Mouse (Mus musculus) limb, embryonic 11.5 days (tissue): Measurements from ENCODE around the gene Ociad1. TPM values are rescaled to one million over a fixed set of nuclear protein-coding genes. Genes with fewer than 3 reads are reported as not detected.

ENCODE experiments used
- ATAC-seq: fragments of 200-750 bp; cut with Nextera tagmentation; 2 replicates; pipeline ENCODE4 v1.8.0; 2017; ENCODE audit warnings: low read depth; ENCODE audit not compliant: insufficient number of reproducible peaks, low FRiP score, low TSS enrichment
- DNase-seq: peaks from one replicate; pipeline ENCODE4 v3.0.0-alpha.2; 2015; ENCODE audit warnings: low spot score
- H3K27ac ChIP-seq: fragments of 300-500 bp; sonication (generic); replicated peaks from 2 replicates; pipeline ENCODE4 v1.5.1; 2014; ENCODE audit warnings: low read depth, mild to moderate bottlenecking, low read length
- H3K27me3 ChIP-seq: fragments of 300-500 bp; sonication (generic); 2 replicates; pipeline ENCODE4 v1.6.1; 2014; ENCODE audit warnings: mild to moderate bottlenecking, low read length, mixed read lengths; ENCODE audit not compliant: control insufficient read depth, insufficient read depth
- H3K36me3 ChIP-seq: fragments of 300-500 bp; sonication (generic); 2 replicates; pipeline ENCODE4 v1.6.1; 2014; ENCODE audit warnings: mild to moderate bottlenecking, low read length, moderate library complexity, mixed read lengths; ENCODE audit not compliant: control insufficient read depth, insufficient read depth
- H3K4me1 ChIP-seq: fragments of 300-500 bp; sonication (generic); 2 replicates; pipeline ENCODE4 v1.6.1; 2014; ENCODE audit warnings: low read length, mixed read lengths; ENCODE audit not compliant: control insufficient read depth, insufficient read depth
- H3K4me2 ChIP-seq: fragments of 300-500 bp; sonication (generic); 2 replicates; pipeline ENCODE4 v1.6.1; 2014; ENCODE audit warnings: low read depth, mild to moderate bottlenecking, moderate library complexity; ENCODE audit not compliant: severe bottlenecking
- H3K4me3 ChIP-seq: fragments of 300-500 bp; sonication (generic); 2 replicates; pipeline ENCODE4 v1.5.1; 2014; ENCODE audit warnings: low read depth, low read length
- H3K9ac ChIP-seq: fragments of 300-500 bp; sonication (generic); 2 replicates; pipeline ENCODE4 v1.6.1; 2014; ENCODE audit warnings: mild to moderate bottlenecking, low read length
- H3K9me3 ChIP-seq: fragments of 300-500 bp; sonication (generic); 2 replicates; pipeline ENCODE4 v1.6.1; 2016; ENCODE audit warnings: low read length; ENCODE audit not compliant: control insufficient read depth
- WGBS: fragments of 180-500 bp; shearing (Covaris S2); extraction: QIAGEN DNeasy Blood & Tissue Kit; methylation state at CpG from one replicate; pipeline ENCODE4 v1.1.7; 2014; 5-methylcytosine and 5-hydroxymethylcytosine counted together
- polyA plus RNA-seq: library from polyadenylated mRNA; unstranded; fragments of >200 nt; fragmentation: Nextera tagmentation; extraction: Ambion mirVana; gene quantifications from 2 replicates; pipeline ENCODE4 v1.2.1, GENCODE M21; 2014

Ociad1 gene
- polyA plus RNA-seq, 1 experiment from 2014 or later, result 144 TPM

DNA sequence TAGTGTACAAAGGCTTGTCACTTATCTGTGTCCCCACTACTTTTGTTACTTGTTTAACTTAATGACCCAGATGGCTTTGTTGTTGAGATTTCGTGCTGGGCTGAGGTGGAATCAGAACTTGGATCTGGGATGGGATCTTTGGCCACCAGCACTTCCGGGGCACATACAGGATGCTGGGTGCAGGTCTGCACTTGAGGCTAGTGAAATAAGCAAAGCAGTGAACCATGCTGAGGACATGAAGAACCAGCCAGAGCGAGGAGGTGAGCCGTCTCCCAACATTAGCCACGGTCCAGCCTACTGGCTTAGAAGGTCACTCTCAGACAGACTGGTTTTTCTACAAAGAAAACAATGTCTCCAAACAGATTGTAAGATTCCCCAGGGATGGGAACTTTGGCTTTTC is 56.9 kb downstream of the Ociad1 start:
- ATAC-seq, result no peak
- Histone ChIP-seq H3K4me1 (no peaks in the 10 kb centered on the region), H3K36me3 (no peaks in the 10 kb centered on the region), H3K9ac (no peak overlapping the region), H3K27me3 (no peaks in the 10 kb centered on the region), H3K9me3 (no peaks in the 10 kb centered on the region), H3K27ac (no peak overlapping the region), H3K4me2 (no peak overlapping the region), H3K4me3 (no peak overlapping the region)
- no peak for DNase-seq
- WGBS, result 68% methylated on average over 5 of the region's 5 CpGs

DNA sequence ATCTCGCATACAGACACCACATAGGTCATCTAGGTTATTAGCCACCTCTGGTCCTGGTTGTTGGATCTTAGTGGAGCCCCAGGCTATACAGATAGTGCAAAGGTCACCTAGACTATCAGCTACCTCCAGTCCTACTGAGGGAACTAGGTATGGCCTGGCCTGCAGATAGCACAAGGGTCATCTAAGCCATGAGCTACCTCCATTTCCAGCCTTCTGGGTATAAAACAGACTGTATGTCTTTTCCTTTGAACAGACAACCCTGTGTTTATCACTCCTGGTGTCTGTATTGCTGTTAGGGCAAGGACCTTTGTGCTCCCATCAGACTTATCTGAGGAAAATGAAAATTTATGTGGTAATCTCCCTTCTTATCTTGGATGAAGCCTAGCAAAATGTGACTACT is 59.2 kb downstream of the Ociad1 start:
- H3K4me3 ChIP-seq, result no peak overlapping the region
- H3K36me3 ChIP-seq, result no peaks in the 10 kb centered on the region
- ATAC-seq (no peak), DNase-seq (no peak)
- no peaks in the 10 kb centered on the region for H3K9me3 ChIP-seq
- no peak overlapping the region for H3K27ac ChIP-seq
- no peaks in the 10 kb centered on the region for H3K4me1 ChIP-seq
- no peaks in the 10 kb centered on the region for H3K27me3 ChIP-seq
- WGBS, result 88% methylated on average over 1 of the region's 1 CpGs
- H3K9ac ChIP-seq, result no peak overlapping the region
- no peak overlapping the region for H3K4me2 ChIP-seq

DNA sequence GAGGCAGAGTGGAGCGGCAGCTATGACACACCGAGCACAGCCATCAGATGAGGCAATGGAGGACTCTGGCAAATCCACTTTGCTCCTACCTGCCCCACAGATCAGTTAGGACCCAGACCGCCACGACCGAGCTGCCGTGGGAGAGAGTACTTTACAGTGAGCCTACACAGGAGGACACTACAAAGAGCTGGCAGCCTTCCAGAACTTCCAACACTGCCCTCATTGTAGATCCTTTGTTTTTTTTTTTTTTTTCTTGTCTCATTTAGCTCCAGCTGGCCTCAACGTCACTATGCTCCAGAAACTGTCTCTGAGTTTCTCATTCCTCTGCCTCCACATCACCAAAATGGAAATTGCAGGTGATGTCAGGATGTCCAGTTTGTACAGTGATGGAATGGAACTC is 60.9 kb downstream of the Ociad1 start:
- no peaks in the 10 kb centered on the region for H3K4me1 ChIP-seq
- no peak for DNase-seq
- no peaks in the 10 kb centered on the region for H3K27me3 ChIP-seq
- 82% methylated on average over 7 of the region's 7 CpGs for WGBS
- no peak overlapping the region for H3K4me3 ChIP-seq
- H3K4me2 ChIP-seq, result no peak overlapping the region
- H3K9me3 ChIP-seq, result no peaks in the 10 kb centered on the region
- no peaks in the 10 kb centered on the region for H3K36me3 ChIP-seq
- no peak overlapping the region for H3K27ac ChIP-seq
- no peak for ATAC-seq
- no peak overlapping the region for H3K9ac ChIP-seq

DNA sequence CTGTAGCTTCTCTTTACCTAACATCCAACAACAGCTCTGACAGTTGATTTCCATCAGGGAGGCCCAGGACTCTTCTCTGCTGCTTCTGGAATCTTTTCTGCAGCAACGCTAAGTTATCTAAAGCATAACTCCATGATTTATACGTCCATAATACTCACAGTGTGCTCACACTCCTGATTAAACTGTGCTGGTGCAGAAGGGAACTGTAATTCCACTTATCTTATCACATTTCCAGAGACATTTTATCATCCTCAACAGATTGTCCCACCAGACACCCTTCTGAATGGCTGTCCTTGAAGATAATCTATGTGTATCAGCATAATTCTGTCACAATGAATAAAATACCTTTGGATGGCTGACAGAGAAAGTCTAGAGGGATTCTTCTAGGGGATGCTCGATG is 61.4 kb downstream of the Ociad1 start:
- H3K27ac ChIP-seq, result no peak overlapping the region
- no peaks in the 10 kb centered on the region for H3K9me3 ChIP-seq
- WGBS, result 85% methylated on average over 3 of the region's 3 CpGs
- no peaks in the 10 kb centered on the region for H3K4me1 ChIP-seq
- DNase-seq, result no peak
- H3K27me3 ChIP-seq, result no peaks in the 10 kb centered on the region
- ATAC-seq, result no peak
- no peak overlapping the region for H3K4me3 ChIP-seq
- H3K36me3 ChIP-seq, result no peaks in the 10 kb centered on the region
- no peak overlapping the region for H3K9ac ChIP-seq
- no peak overlapping the region for H3K4me2 ChIP-seq

DNA sequence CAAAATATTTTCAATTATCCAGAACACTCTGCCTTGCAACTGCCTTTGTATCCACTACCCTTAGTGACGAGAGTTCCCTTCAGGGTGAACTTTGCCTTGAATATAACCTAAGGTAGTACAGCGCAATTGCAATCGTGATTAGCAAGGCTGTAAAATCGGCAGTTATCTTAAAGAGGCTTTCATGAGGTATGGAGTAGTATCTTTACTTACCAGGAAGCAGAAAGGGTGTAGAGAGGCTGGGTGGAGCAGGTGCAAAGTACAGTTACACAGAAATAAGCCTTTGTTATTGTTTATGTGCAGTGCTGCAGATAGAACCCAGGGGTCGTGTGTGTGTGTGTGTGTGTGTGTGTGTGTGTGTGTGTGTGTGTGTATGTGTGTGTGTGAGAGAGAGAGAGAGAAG is 62.8 kb downstream of the Ociad1 start:
- H3K9me3 ChIP-seq, result no peaks in the 10 kb centered on the region
- no peak overlapping the region for H3K27ac ChIP-seq
- H3K4me2 ChIP-seq, result no peak overlapping the region
- no peaks in the 10 kb centered on the region for H3K4me1 ChIP-seq
- ATAC-seq, result no peak
- no peak overlapping the region for H3K4me3 ChIP-seq
- WGBS, result 72% methylated on average over 5 of the region's 5 CpGs
- no peak overlapping the region for H3K9ac ChIP-seq
- no peaks in the 10 kb centered on the region for H3K27me3 ChIP-seq
- no peaks in the 10 kb centered on the region for H3K36me3 ChIP-seq
- no peak for DNase-seq

DNA sequence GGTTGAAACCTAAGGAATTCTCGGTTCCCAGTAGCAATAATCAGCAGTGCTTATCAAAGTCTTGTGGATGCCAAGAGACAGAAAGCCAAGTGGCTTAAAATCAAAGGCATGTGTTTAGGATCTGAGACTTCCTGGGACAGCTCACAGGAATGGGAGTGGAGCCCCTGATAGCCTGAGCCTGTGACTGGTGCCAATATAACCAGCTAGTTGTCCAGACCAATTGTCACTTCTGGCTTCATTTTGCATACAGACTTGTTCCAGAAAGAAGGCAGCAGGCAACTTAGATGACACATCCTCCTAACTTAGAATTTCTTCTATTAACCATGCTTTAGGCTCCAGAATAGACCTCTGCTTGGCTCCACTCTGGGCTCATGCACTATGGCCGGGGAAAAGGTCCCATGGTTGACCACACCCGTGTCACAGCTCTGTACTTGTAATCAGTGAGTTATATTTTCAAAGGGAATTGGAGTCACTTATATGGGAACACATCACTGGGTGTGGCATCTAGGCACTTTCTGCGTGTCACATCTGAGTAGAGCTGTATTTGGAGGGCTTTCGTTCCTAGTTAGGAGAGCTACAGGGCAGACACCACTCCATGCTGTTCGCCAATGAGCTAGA is 66.7 kb downstream of the Ociad1 start:
- no peaks in the 10 kb centered on the region for H3K9me3 ChIP-seq
- no peaks in the 10 kb centered on the region for H3K36me3 ChIP-seq
- H3K4me3 ChIP-seq, result no peak overlapping the region
- no peak overlapping the region for H3K9ac ChIP-seq
- H3K27me3 ChIP-seq, result no peaks in the 10 kb centered on the region
- ATAC-seq (no peak), DNase-seq (no peak)
- 81% methylated on average over 6 of the region's 6 CpGs for WGBS
- H3K4me2 ChIP-seq, result no peak overlapping the region
- no peaks in the 10 kb centered on the region for H3K4me1 ChIP-seq
- no peak overlapping the region for H3K27ac ChIP-seq

DNA sequence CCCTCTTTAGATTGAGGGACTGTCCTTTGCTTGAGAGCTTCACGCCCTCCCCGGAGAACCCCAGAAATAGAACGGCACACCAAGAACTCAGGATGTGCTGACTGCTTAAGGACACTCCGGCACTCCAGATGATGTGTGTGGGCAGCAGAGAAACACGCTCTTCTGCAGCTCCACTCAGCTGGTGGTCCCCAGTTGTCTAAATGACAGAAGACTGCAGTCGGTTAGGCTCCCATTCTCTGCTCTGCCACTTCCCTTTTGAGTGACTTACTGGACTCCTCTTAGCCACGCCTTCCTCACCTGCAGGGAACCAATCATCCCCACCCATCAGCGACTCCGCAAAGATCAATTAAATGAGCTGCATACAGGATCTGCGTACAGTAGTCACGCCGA is 67.2 kb downstream of the Ociad1 start:
- H3K4me1 ChIP-seq, result no peaks in the 10 kb centered on the region
- peak overlapping the region; percentile 15; the same call in 1 of the 2 replicates for H3K4me2 ChIP-seq
- no peaks in the 10 kb centered on the region for H3K27me3 ChIP-seq
- H3K27ac ChIP-seq, result no peak overlapping the region
- H3K9me3 ChIP-seq, result no peaks in the 10 kb centered on the region
- 46% methylated on average over 12 of the region's 12 CpGs for WGBS
- no peak for DNase-seq
- no peak for ATAC-seq
- H3K4me3 ChIP-seq, result no peak overlapping the region
- H3K36me3 ChIP-seq, result no peaks in the 10 kb centered on the region
- H3K9ac ChIP-seq, result no peak overlapping the region

DNA sequence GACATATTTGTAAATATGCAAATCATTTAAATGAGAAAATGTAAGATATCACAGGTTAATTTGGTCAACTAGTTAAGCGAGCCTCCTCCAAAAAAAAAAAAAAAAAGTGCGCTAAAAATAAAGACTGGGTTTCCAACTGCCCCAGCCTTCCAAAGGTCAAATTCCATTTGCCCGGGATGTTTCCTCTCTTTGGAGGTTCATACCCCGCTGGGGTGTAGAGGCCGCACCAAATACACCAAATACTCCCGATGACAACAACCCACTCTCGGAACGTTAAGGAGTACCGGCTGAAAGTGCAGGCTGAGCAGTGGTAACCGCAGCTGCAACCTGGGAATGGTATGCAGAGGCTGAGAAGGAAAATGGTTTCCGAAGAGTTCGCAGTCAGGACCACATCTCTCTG is 67.7 kb downstream of the Ociad1 start:
- ATAC-seq (no peak), DNase-seq (no peak)
- Histone ChIP-seq H3K9ac (no peak overlapping the region), H3K27me3 (no peaks in the 10 kb centered on the region), H3K4me3 (no peak overlapping the region), H3K4me2 (peak overlapping the region; percentile 15; the same call in 1 of the 2 replicates), H3K36me3 (no peaks in the 10 kb centered on the region), H3K9me3 (no peaks in the 10 kb centered on the region), H3K4me1 (no peaks in the 10 kb centered on the region), H3K27ac (no peak overlapping the region)
- 36% methylated on average over 12 of the region's 12 CpGs for WGBS

DNA sequence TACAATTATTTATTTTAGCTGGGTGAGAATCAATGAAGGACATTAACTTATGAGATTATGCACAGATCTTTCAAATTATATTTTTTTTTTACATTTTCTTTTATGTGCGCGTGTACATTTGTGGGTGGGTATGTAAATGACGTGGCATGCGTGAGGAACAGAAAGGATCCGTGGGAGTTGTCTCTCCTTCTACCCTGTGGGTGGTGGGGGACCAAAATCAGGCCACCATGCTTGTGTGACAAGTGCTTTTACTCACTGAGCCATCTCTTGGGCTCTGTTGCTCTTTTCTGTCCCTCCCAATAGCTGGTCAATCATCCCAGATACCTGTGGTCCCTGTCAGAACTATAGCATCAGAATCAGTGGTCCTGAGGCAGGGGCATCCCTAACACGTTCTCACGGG is 69.8 kb downstream of the Ociad1 start:
- ATAC-seq, result no peak
- Histone ChIP-seq H3K36me3 (no peaks in the 10 kb centered on the region), H3K9me3 (no peaks in the 10 kb centered on the region), H3K27ac (no peak overlapping the region), H3K9ac (no peak overlapping the region), H3K4me1 (no peaks in the 10 kb centered on the region), H3K27me3 (no peaks in the 10 kb centered on the region), H3K4me3 (no peak overlapping the region), H3K4me2 (no peak overlapping the region)
- 86% methylated on average over 7 of the region's 7 CpGs for WGBS
- DNase-seq, result no peak
